8 mouse cellular contexts compared by ENCODE assay signal in genomic region chr2:121448739-121449535, GRCm38 (mm10). TPM values are rescaled to one million over a fixed set of nuclear protein-coding genes. Genes with fewer than 3 reads are reported as not detected.
DNase-seq lines count a peak whose midpoint lies in the region; ATAC-seq and TF ChIP-seq lines count a peak whose summit lies in the region.

Serf2 (plus strand) TSS chr2:121449195.

- peak within 1 kb of the TSS; percentile 96 for H3K4me2 ChIP-seq in heart, embryonic 11.5 days
- H3K4me2 ChIP-seq in kidney, embryonic 16.5 days (replicated peaks; ENCODE audit: low read depth, low read length): peak within 1 kb of the TSS; percentile 77
- H3K4me2 ChIP-seq in myocyte (ENCODE audit: low read depth): peak within 1 kb of the TSS; percentile 95

- peaks cover 43% of the 10 kb centered on the region for H3K79me2 ChIP-seq in C2C12 (ENCODE audit: control insufficient read depth, insufficient read depth)
- H3K79me2 ChIP-seq in liver, adult 2 months (ENCODE audit: control insufficient read depth, insufficient read depth, low read length): peaks cover 9% of the 10 kb centered on the region; the same call in 1 of the 2 replicates
- H3K79me2 ChIP-seq in myocyte (ENCODE audit: control insufficient read depth, insufficient read depth): peaks cover 33% of the 10 kb centered on the region

- no peaks in the 10 kb centered on the region for H3K9me3 ChIP-seq in erythroblast, embryonic 14.5 days (ENCODE audit: control insufficient read depth, low read length)
- no peaks in the 10 kb centered on the region for H3K9me3 ChIP-seq in heart, embryonic 11.5 days (replicated peaks; ENCODE audit: control insufficient read depth, low read length)
- H3K9me3 ChIP-seq in kidney, embryonic 16.5 days (ENCODE audit: low read length): no peaks in the 10 kb centered on the region

- H3K36me3 ChIP-seq in C2C12 (ENCODE audit: control insufficient read depth, insufficient read depth) (peaks cover 33% of the 10 kb centered on the region), myocyte (ENCODE audit: control insufficient read depth, insufficient read depth) (peaks cover 18% of the 10 kb centered on the region)
- peaks cover 32% of the 10 kb centered on the region for H3K36me3 ChIP-seq in erythroblast, embryonic 14.5 days (ENCODE audit: control insufficient read depth)
- H3K36me3 ChIP-seq in heart, embryonic 11.5 days (ENCODE audit: control insufficient read depth, insufficient read depth, low read length): peaks cover 9% of the 10 kb centered on the region; the same call in 1 of the 2 replicates
- peaks cover 27% of the 10 kb centered on the region for H3K36me3 ChIP-seq in kidney, embryonic 16.5 days (ENCODE audit: insufficient read depth, low read length)
- peaks cover 19% of the 10 kb centered on the region for H3K36me3 ChIP-seq in liver, adult 2 months (ENCODE audit: control insufficient read depth, insufficient read depth, low read length)
- peaks cover 5% of the 10 kb centered on the region; the same call in 1 of the 2 replicates for H3K36me3 ChIP-seq in splenic B cell, adult 2 months (ENCODE audit: control insufficient read depth, insufficient read depth, low read length, poor library complexity, severe bottlenecking)

- peaks cover 21% of the 10 kb centered on the region for H3K79me3 ChIP-seq in C2C12 (ENCODE audit: low read depth)

- under 1% methylated on average over 70 of the region's 74 CpGs for WGBS in heart, embryonic 11.5 days (ENCODE audit: insufficient replicate concordance)
- WGBS in kidney, embryonic 16.5 days: under 1% methylated on average over 70 of the region's 74 CpGs
- WGBS in liver, adult 2 months: under 1% methylated on average over 69 of the region's 74 CpGs

- peak within 1 kb of the TSS; percentile 91 for H3K27ac ChIP-seq in heart, embryonic 11.5 days (ENCODE audit: low read depth, low read length)
- H3K27ac ChIP-seq in kidney, embryonic 16.5 days (ENCODE audit: low read length): peak within 1 kb of the TSS; percentile 91
- peak within 1 kb of the TSS; percentile 96 for H3K27ac ChIP-seq in liver, adult 2 months (replicated peaks; ENCODE audit: insufficient read depth, low read depth, low read length)

- H3ac ChIP-seq in C2C12 (ENCODE audit: control insufficient read depth, insufficient read length, low read depth) (peak within 1 kb of the TSS; percentile 83), myocyte (ENCODE audit: control insufficient read depth, insufficient read length) (peak within 1 kb of the TSS; percentile 92)

- H3K4me1 ChIP-seq in erythroblast, embryonic 14.5 days (ENCODE audit: control insufficient read depth): peaks cover 40% of the 10 kb centered on the region
- peaks cover 23% of the 10 kb centered on the region for H3K4me1 ChIP-seq in heart, embryonic 11.5 days (ENCODE audit: control insufficient read depth, insufficient read depth, low read length)
- H3K4me1 ChIP-seq in kidney, embryonic 16.5 days (ENCODE audit: insufficient read depth, low read length): peaks cover 21% of the 10 kb centered on the region
- peaks cover 10% of the 10 kb centered on the region for H3K4me1 ChIP-seq in liver, adult 2 months (ENCODE audit: control insufficient read depth, insufficient read depth, low read length)

- no peak for TF ChIP-seq CTCF in C2C12 (IDR thresholded peaks at IDR 0.05; ENCODE audit: control insufficient read depth, insufficient read depth, insufficient read length)
- no peak for TF ChIP-seq CTCF in brain, embryonic 14.5 days (IDR thresholded peaks at IDR 0.05; ENCODE audit: borderline replicate concordance, extremely low read depth, insufficient read depth, insufficient read length)
- no peak for TF ChIP-seq CTCF in liver, adult 2 months (IDR thresholded peaks at IDR 0.05; ENCODE audit: low read depth, low read length)

- peak within 1 kb of the TSS; percentile 99 for H3K9ac ChIP-seq in heart, embryonic 11.5 days (ENCODE audit: low read depth, low read length)
- peak within 1 kb of the TSS; percentile 97 for H3K9ac ChIP-seq in kidney, embryonic 16.5 days (replicated peaks; ENCODE audit: low read length)
- H3K9ac ChIP-seq in liver, adult 2 months (ENCODE audit: low read depth, low read length): peak within 1 kb of the TSS; percentile 98

- H3K27me3 ChIP-seq in C2C12 (ENCODE audit: control insufficient read depth, insufficient read depth, insufficient read length): no peaks in the 10 kb centered on the region
- H3K27me3 ChIP-seq in erythroblast, embryonic 14.5 days (ENCODE audit: control insufficient read depth): peaks cover 4% of the 10 kb centered on the region
- H3K27me3 ChIP-seq in heart, embryonic 11.5 days (ENCODE audit: control insufficient read depth, insufficient read depth, low read length): no peaks in the 10 kb centered on the region
- H3K27me3 ChIP-seq in kidney, embryonic 16.5 days (ENCODE audit: insufficient read depth, low read length): no peaks in the 10 kb centered on the region
- H3K27me3 ChIP-seq in liver, adult 2 months (ENCODE audit: control insufficient read depth, insufficient read depth, low read length): no peaks in the 10 kb centered on the region
- H3K27me3 ChIP-seq in myocyte (ENCODE audit: control insufficient read depth, insufficient read depth, insufficient read length): no peaks in the 10 kb centered on the region
- no peaks in the 10 kb centered on the region for H3K27me3 ChIP-seq in splenic B cell, adult 2 months (ENCODE audit: control insufficient read depth, insufficient read depth, low read length, poor library complexity, severe bottlenecking)

- ATAC-seq in heart, embryonic 11.5 days (replicated peaks; ENCODE audit: insufficient number of reproducible peaks, low FRiP score, low TSS enrichment): peak; percentile 98
- peak; percentile 98 for ATAC-seq in kidney, embryonic 16.5 days (ENCODE audit: low FRiP score, low TSS enrichment)

- peak; percentile 100 for DNase-seq in brain, embryonic 14.5 days (ENCODE audit: low read depth)
- peak; percentile 92 for DNase-seq in liver, adult 2 months (ENCODE audit: extremely low read depth, low read depth, low spot score)
- peak; percentile 99 for DNase-seq in splenic B cell, adult 2 months (ENCODE audit: low read depth, low spot score)

- H3K4me3 ChIP-seq in C2C12 (ENCODE audit: insufficient read depth, poor library complexity, severe bottlenecking) (peak within 1 kb of the TSS; percentile 92), myocyte (peak within 1 kb of the TSS; percentile 57)
- H3K4me3 ChIP-seq in erythroblast, embryonic 14.5 days (replicated peaks): peak within 1 kb of the TSS; percentile 87
- peak within 1 kb of the TSS; percentile 100 for H3K4me3 ChIP-seq in heart, embryonic 11.5 days (ENCODE audit: low read depth, low read length)
- H3K4me3 ChIP-seq in kidney, embryonic 16.5 days (ENCODE audit: low read length): peak within 1 kb of the TSS; percentile 97
- H3K4me3 ChIP-seq in liver, adult 2 months (ENCODE audit: insufficient read depth, low read depth, low read length): peak within 1 kb of the TSS; percentile 84

- peak; percentile 87 for TF ChIP-seq POLR2A in brain, embryonic 14.5 days (IDR thresholded peaks at IDR 0.05; ENCODE audit: borderline replicate concordance, extremely low read depth, insufficient read depth, insufficient read length, poor library complexity, severe bottlenecking)
- TF ChIP-seq POLR2A in liver, adult 2 months (IDR thresholded peaks at IDR 0.05; ENCODE audit: extremely low read depth, insufficient read depth, low read length): peak; percentile 96
- TF ChIP-seq POLR2A in myocyte (IDR thresholded peaks at IDR 0.05; ENCODE audit: insufficient read length, low read depth): peak; percentile 94

TF ChIP-seq in C2C12, 6 proteins besides CTCF, POLR2A, EP300 and RAD21:
- no peak for TF ChIP-seq MYOD1 (IDR thresholded peaks at IDR 0.05; ENCODE audit: control insufficient read depth, insufficient read length, low read depth)
- peak; percentile 94 for TF ChIP-seq USF1 (IDR thresholded peaks at IDR 0.05; ENCODE audit: low read depth)

TF ChIP-seq in myocyte, 11 proteins besides CTCF, POLR2A, EP300 and RAD21:
- TF ChIP-seq REST (IDR thresholded peaks at IDR 0.05; ENCODE audit: insufficient read depth, insufficient read length) (peak; percentile 51), TCF12 (IDR thresholded peaks at IDR 0.05; ENCODE audit: insufficient read depth, poor library complexity, severe bottlenecking) (no peak), SRF (IDR thresholded peaks at IDR 0.05; ENCODE audit: control insufficient read depth, insufficient read length, low read depth) (peak; percentile 13), USF1 (IDR thresholded peaks at IDR 0.05; ENCODE audit: low read depth) (peak; percentile 93), E2F4 (IDR thresholded peaks at IDR 0.05; ENCODE audit: insufficient read depth) (no peak), CEBPB (IDR thresholded peaks at IDR 0.05; ENCODE audit: insufficient read depth, poor library complexity, severe bottlenecking) (no peak), MYOD1 (IDR thresholded peaks at IDR 0.05; ENCODE audit: control insufficient read depth in 1 of 3, insufficient read length in 2 of 3, low read depth in 2 of 3) (peak in 1 of 3 experiments; percentile 9), POLR2AphosphoS2 (IDR thresholded peaks at IDR 0.05; ENCODE audit: insufficient read length, low read depth) (peak; percentile 99), MAX (IDR thresholded peaks at IDR 0.05; ENCODE audit: low read depth) (no peak), MYOG (IDR thresholded peaks at IDR 0.05; ENCODE audit: control insufficient read depth in 1 of 3, insufficient read depth in 1 of 3, insufficient read length in 2 of 3, low read depth in 2 of 3) (no peak), TCF3 (IDR thresholded peaks at IDR 0.05; ENCODE audit: insufficient read length, low read depth) (no peak)

RNA-seq across cellular contexts. Expression of gene Serf2, which starts in this region (rescaled TPM):
- polyA plus RNA-seq in C2C12 (2012; fragmentation: generic; extraction: Trizol) (714 TPM), myocyte (2012; fragmentation: generic; extraction: Trizol) (891 TPM)
- 296 and 465 TPM in 2 replicates for polyA plus RNA-seq in brain, embryonic 14.5 days (2012; rRNA removed)
- 65.1 and 75.3 TPM in 2 replicates for polyA plus RNA-seq in erythroblast, embryonic 14.5 days (2012)
- polyA plus RNA-seq in heart, embryonic 11.5 days (2014; fragmentation: Nextera tagmentation; extraction: Ambion mirVana): 603 and 608 TPM in 2 replicates
- 448 and 451 TPM in 2 replicates for polyA plus RNA-seq in kidney, embryonic 16.5 days (2015; fragmentation: Nextera tagmentation; extraction: Ambion mirVana)
- 56.6 and 81.7 TPM in 2 replicates for total RNA-seq in liver, adult 2 months (2014; rRNA removed)
- polyA plus RNA-seq in liver, adult 2 months (2012; rRNA removed): 200 and 211 TPM in 2 replicates

Comparison
In these comparisons a context has a peak if more than half of its experiments do, and no peak if none do; other contexts are left out.
1. Peak in every context shown above with its lines: DNase-seq, ATAC-seq, H3K4me3 ChIP-seq and H3K27ac ChIP-seq.